Mouse (Mus musculus): Measurements from ENCODE around the gene Homer1.

Homer1 gene

DNA sequence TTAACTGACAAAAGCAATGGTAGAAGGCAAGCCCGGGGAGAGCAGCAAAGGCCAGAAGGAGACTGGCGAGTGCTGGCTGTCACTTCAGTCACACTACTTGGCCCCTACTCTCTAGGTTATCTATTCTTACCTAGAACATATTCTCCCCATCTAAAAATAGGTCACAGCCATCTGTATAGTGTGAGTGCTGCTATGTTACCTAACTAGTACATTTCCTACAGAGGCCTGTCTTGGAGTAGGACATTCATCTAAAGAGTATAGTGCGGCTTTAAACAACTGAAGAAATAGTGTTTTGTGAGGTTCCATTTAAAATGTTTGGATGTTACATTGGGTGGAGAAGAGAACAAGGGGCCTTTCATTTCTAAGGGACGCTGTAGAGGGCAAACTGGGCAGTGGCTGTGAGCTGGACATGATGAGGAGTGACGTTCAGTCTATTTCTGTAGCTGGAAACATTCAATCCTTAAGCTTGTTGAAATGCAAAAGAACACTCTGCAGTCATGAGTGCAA, 100.3 kb downstream of the Homer1 start:
- DNase-seq (ENCODE audit: low spot score): no peak

DNA sequence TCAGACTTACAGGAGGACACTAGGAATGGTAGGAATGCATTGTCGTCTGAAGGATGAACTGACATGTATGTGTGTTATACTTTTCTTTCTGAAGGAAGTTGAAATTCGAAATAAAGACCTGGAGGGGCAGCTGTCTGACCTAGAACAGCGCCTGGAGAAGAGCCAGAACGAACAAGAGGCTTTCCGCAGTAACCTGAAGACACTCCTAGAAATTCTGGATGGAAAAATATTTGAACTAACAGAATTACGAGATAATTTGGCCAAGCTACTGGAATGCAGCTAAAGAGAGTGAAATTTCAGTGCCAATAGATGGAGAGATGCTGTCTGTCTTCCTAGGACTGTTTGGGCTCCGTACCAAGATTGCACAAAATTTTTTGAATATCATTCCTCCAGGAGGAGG, 102.5 kb downstream of the Homer1 start:
- no peak for DNase-seq (ENCODE audit: low spot score)

DNA sequence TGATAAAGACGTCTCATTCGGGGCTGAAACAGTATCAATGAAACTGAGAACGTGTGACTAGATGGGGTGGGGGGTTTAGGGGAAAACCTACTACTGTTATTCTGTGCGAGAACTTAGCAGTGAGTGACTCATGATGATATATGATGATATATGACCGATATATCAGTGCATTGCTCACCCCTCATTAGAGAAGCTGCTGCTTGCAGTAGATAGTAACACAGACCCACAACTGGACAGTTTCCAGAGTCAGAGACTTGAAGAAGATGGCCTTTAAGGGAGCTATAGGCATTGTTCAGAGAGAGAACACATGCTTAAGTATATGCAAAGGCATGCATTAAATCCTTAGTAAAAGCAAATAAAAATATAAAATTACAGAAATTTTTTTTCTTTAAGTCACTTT, 107.4 kb downstream of the Homer1 start:
- no peak for DNase-seq (ENCODE audit: low spot score)

GRCm38 (mm10) chr13:93410343-93410742, 110.9 kb downstream of the Homer1 start:
- no peak for DNase-seq (ENCODE audit: low spot score)

DNA sequence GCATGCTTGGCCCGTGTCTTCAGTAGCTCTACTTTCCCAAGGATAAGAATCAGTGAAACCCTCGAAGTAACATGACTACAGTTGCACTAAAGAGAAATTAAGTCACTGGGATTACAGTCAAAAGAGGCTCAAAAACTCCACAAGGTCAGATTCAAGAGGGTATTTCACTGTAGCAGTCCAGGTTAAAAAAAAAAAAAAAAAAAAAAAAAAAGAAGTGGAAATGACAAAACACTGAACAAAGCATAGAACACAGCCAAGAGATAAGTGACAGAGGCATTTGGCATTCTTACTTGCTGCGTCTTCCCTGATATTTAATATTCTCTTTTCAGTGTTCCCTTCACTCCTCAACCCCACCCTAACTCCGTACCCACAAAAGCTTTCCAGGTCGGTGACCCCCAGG, 115.6 kb downstream of the Homer1 start:
- no peak for DNase-seq (ENCODE audit: low spot score)

DNA sequence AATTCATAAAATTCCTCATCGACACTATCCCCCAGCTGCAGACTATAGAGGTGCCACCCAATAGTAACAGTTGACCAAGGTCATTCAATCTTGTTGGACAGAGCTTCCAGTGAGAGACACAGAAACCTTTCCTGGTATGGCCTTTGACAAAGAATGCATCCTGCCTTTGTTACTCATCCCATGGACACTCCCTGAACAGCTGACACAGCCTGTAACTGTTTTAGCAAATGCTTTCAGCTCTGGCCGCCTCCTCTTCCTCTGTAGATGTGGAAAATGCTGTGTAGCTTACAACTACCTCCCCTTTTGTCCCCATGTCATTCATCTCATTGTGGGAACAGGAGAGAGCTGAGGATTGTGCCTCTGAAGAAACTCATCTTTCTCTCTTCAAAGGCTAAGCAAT, 118.9 kb downstream of the Homer1 start:
- no peak for DNase-seq (ENCODE audit: low spot score)

DNA sequence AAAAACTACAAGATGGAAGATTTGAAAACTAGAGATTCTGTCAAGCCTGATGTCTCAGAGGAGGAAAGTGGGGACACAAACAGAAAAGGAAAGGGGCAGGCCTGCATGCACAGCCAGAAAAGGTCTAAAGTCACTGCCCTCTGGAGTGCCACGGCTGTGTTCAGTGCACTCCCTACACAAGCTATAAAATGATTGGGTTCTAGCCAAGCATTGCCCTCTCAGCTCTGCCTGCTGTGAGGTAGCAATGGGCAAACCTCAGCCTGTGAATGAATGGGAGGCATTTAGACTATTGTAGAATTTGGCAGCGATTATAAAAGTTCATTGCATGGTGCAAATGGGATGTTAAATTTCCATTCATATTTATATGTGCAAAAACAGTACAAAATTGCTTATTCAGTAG, 120.3 kb downstream of the Homer1 start:
- no peak for DNase-seq (ENCODE audit: low spot score)

DNA sequence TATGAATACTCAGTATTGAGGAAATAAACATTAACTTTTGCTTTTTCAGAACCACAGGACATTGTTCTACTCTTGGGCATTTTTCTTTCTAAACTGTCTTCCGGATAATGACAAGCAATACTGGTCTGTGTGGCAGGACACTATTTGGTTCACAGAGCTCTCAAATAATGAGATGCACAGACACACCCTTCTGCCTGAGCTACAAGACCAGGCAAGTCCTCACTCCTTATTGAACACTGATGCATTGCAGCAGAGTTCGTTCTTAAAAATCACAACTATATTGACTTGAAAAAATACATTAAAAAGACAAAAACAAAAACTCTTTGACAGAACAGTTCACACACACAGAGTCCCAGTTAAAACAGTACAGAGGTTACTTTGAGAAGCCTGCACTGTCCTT, 123.8 kb downstream of the Homer1 start:
- DNase-seq (ENCODE audit: low spot score): no peak

DNA sequence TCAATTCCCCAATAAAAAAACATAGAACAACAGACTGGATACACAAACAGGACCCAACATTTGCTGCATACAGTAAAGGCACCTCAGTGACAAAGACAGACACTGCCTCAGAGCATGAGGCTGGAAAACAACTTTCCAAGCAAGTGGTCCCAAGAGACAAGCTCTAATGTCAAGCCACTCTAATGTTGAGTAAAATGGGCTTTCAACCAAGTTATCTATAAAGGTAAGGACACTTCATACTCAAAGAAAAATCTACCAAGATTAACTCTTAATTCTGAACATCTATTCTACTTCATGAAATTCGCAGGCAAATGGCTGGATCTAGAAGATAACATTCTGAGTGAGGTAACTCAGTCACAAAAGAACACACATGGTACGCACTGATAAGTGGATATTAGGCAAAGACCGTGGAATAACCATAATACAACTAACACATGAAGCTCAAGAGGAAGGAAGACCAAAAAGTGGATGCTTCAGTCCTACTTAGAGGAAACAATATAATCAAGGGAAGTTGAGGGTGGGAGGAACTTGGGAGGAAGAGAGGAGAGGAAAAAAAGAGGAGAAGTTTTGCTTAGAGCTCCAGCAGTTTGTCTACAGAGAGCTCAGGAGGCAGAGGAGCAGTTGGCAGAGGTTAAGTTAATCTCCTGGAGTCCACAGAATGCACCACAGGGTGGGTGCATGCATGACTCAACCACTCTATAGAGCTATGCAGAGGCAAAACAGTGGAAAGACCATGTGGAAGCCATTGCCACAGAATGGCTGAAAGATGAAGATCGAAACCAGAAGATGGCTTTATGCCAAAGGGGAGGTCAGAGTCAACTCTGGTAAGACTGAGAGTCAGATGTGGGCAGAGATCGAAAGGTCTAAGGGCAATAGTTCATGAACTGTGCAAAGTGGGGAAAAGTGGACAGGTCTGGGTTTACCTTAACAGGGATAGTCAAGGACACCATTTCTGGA, 128.8 kb downstream of the Homer1 start:
- no peak for DNase-seq (ENCODE audit: low spot score)

- no peak for DNase-seq (ENCODE audit: low spot score)
Observed at GRCm38 (mm10) chr13:93429205-93429604, 129.8 kb downstream of the Homer1 start.

- DNase-seq (ENCODE audit: low spot score): no peak
Observed at GRCm38 (mm10) chr13:93440167-93440566, 140.7 kb downstream of the Homer1 start.

DNA sequence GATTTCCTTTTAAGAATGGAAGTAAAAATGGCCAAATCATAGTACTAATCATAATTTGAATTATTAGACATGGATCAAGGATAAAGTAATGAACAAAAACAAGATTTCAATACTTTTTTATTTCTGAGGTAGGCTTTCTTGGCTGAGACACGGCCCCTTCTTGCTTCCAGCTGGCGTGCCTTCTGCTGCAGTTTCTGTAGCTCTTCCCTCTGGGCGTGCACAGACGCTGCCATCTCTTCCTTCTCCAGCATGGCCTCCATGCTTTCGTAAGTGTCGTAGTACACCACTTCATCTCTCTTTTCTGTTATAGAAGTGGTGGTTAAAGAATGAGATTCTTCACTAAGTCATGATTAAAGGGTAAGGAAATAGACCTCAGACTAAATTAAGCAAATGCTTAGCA, 153.8 kb downstream of the Homer1 start:
- no peak for DNase-seq (ENCODE audit: low spot score)
